Mouse (Mus musculus): ENCODE measurements at regions not wholly inside any gene's neighbourhood (a gene's known extent, or its start where the extent isn't known, plus 50 kb on each side); places are given as distances from the start of the nearest gene placed in this dataset.

- Histone ChIP-seq H3K4me3 (ENCODE audit: control insufficient read depth in 1 of 2, insufficient read depth in 1 of 2, low read depth in 2 of 2, low read length in 2 of 2) (no peak overlapping the region), H3K9me3 (replicated peaks; ENCODE audit: insufficient read depth, low read length) (no peaks in the 10 kb centered on the region), H3K9ac (ENCODE audit: control insufficient read depth, low read depth, low read length, poor library complexity, severe bottlenecking) (no peak overlapping the region), H3K27ac (ENCODE audit: control insufficient read depth, low read depth, low read length) (no peak overlapping the region), H3K4me1 (ENCODE audit: control insufficient read depth in 1 of 2, insufficient read depth in 2 of 2, low read length in 2 of 2) (no peaks in the 10 kb centered on the region), H3K36me3 (ENCODE audit: control insufficient read depth in 1 of 2, insufficient read depth in 2 of 2, low read length in 2 of 2) (no peaks in the 10 kb centered on the region), H3K27me3 (ENCODE audit: control insufficient read depth in 1 of 2, insufficient read depth in 2 of 2, low read length in 2 of 2) (0 out of 4 replicates have a peak, but pooled peaks cover 0 to 2% of the 10 kb centered on the region in 2 experiments), H3K79me2 (ENCODE audit: control insufficient read depth, insufficient read depth, low read length, poor library complexity) (no peaks in the 10 kb centered on the region)
- no peak for DNase-seq (ENCODE audit: low read depth, low spot score)
- TF ChIP-seq MYC (IDR thresholded peaks at IDR 0.05; ENCODE audit: low read depth, low read length) (no peak), ZKSCAN1 (IDR thresholded peaks at IDR 0.05; ENCODE audit: low read depth, low read length) (no peak), USF2 (IDR thresholded peaks at IDR 0.05; ENCODE audit: borderline replicate concordance in 1 of 2, insufficient read depth in 1 of 2, low read depth in 1 of 2, low read length in 2 of 2) (no peak), HCFC1 (IDR thresholded peaks at IDR 0.05; ENCODE audit: low read depth, low read length) (no peak), ZNF384 (IDR thresholded peaks at IDR 0.05; ENCODE audit: low read depth, low read length) (no peak), ETS1 (IDR thresholded peaks at IDR 0.05; ENCODE audit: low read depth, low read length) (no peak), MAZ (IDR thresholded peaks at IDR 0.05; ENCODE audit: low read depth, low read length) (no peak), ZC3H11A (IDR thresholded peaks at IDR 0.05; ENCODE audit: low read depth, low read length) (no peak), E2F4 (IDR thresholded peaks at IDR 0.05; ENCODE audit: borderline replicate concordance, low read depth, low read length) (no peak), CHD2 (IDR thresholded peaks at IDR 0.05; ENCODE audit: low read length) (no peak), TBP (IDR thresholded peaks at IDR 0.05; ENCODE audit: low read depth, low read length) (no peak), MAFK (IDR thresholded peaks at IDR 0.05; ENCODE audit: borderline replicate concordance, low read depth, low read length) (no peak), MYB (IDR thresholded peaks at IDR 0.05; ENCODE audit: low read depth, low read length) (no peak), ELF1 (IDR thresholded peaks at IDR 0.05; ENCODE audit: low read depth, low read length) (no peak), TCF12 (IDR thresholded peaks at IDR 0.05; ENCODE audit: low read depth, low read length) (no peak), MXI1 (IDR thresholded peaks at IDR 0.05; ENCODE audit: low read depth, low read length) (no peak), ZMIZ1 (IDR thresholded peaks at IDR 0.05; ENCODE audit: low read depth, low read length) (no peak)
Measured at GRCm38 (mm10) chr4:33552856-33553255, 242.7 kb downstream of the Rngtt start.

DNA sequence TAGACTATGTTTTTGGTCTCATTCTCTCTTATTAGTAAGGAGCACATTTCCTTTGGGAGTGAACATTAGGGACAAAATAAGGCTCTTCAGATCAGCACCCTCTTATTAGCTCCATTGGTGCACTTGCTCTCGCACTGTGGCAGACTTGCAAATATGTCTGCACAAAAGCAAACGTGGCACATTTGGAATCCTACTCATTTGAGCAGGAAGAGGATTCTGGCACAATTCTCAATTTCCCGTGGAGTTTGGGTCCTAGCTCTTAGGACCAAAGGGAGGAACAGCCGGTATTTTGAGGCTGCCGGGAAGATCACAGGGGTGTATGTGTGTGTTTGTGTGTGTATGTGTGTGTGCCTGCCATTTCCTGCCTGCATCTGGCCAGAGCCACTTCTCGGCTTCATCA lies 244.5 kb downstream of the Rngtt start:
- H3K79me2 ChIP-seq (ENCODE audit: control insufficient read depth, insufficient read depth, low read length, poor library complexity): no peaks in the 10 kb centered on the region

More for the DNA sequence above, 244.5 kb downstream of the Rngtt start:
- TF ChIP-seq POLR2AphosphoS5 (IDR thresholded peaks at IDR 0.05; ENCODE audit: borderline replicate concordance, low read depth, low read length): no peak
- TF ChIP-seq JUND (IDR thresholded peaks at IDR 0.05; ENCODE audit: low read depth, low read length): no peak
- no peak for TF ChIP-seq ZKSCAN1 (IDR thresholded peaks at IDR 0.05; ENCODE audit: low read depth, low read length)
- no peak for TF ChIP-seq GATA1 (IDR thresholded peaks at IDR 0.05; ENCODE audit: low read depth, low read length)
- no peak for TF ChIP-seq POLR2AphosphoS2 (IDR thresholded peaks at IDR 0.05; ENCODE audit: low read length)
- no peak for TF ChIP-seq MAFK (IDR thresholded peaks at IDR 0.05; ENCODE audit: borderline replicate concordance, low read depth, low read length)
- TF ChIP-seq ETS1 (IDR thresholded peaks at IDR 0.05; ENCODE audit: low read depth, low read length): no peak
- no peak for TF ChIP-seq HCFC1 (IDR thresholded peaks at IDR 0.05; ENCODE audit: low read depth, low read length)
- no peak for TF ChIP-seq POLR2A (IDR thresholded peaks at IDR 0.05; ENCODE audit: control insufficient read depth in 1 of 2, insufficient read depth in 1 of 2, low read depth in 1 of 2, low read length in 2 of 2, poor library complexity in 1 of 2)
- TF ChIP-seq SMC3 (IDR thresholded peaks at IDR 0.05; ENCODE audit: low read depth, low read length): no peak
- TF ChIP-seq GABPA (IDR thresholded peaks at IDR 0.05; ENCODE audit: low read depth, low read length): no peak
- TF ChIP-seq SIN3A (IDR thresholded peaks at IDR 0.05; ENCODE audit: low read length): no peak
- no peak for TF ChIP-seq CHD1 (IDR thresholded peaks at IDR 0.05; ENCODE audit: low read depth, low read length)
- no peak for TF ChIP-seq ELF1 (IDR thresholded peaks at IDR 0.05; ENCODE audit: low read depth, low read length)
- no peak for TF ChIP-seq MAX (IDR thresholded peaks at IDR 0.05; ENCODE audit: low read length)
- Histone ChIP-seq H3K27ac (ENCODE audit: control insufficient read depth, low read depth, low read length) (no peak overlapping the region), H3K4me1 (ENCODE audit: control insufficient read depth in 1 of 2, insufficient read depth in 2 of 2, low read length in 2 of 2) (no peaks in the 10 kb centered on the region), H3K9me3 (replicated peaks; ENCODE audit: insufficient read depth, low read length) (no peaks in the 10 kb centered on the region), H3K27me3 (ENCODE audit: control insufficient read depth in 1 of 2, insufficient read depth in 2 of 2, low read length in 2 of 2) (0 out of 4 replicates have a peak, but pooled peaks cover 0 to 2% of the 10 kb centered on the region in 2 experiments), H3K4me3 (ENCODE audit: control insufficient read depth in 1 of 2, insufficient read depth in 1 of 2, low read depth in 2 of 2, low read length in 2 of 2) (no peak overlapping the region), H3K36me3 (ENCODE audit: control insufficient read depth in 1 of 2, insufficient read depth in 2 of 2, low read length in 2 of 2) (no peaks in the 10 kb centered on the region), H3K9ac (ENCODE audit: control insufficient read depth, low read depth, low read length, poor library complexity, severe bottlenecking) (no peak overlapping the region)
- no peak for DNase-seq (ENCODE audit: low read depth, low spot score)
